Mouse (Mus musculus): ENCODE measurements at regions not wholly inside any gene's neighbourhood (a gene's known extent, or its start where the extent isn't known, plus 50 kb on each side); places are given as distances from the start of the nearest gene placed in this dataset.

DNA sequence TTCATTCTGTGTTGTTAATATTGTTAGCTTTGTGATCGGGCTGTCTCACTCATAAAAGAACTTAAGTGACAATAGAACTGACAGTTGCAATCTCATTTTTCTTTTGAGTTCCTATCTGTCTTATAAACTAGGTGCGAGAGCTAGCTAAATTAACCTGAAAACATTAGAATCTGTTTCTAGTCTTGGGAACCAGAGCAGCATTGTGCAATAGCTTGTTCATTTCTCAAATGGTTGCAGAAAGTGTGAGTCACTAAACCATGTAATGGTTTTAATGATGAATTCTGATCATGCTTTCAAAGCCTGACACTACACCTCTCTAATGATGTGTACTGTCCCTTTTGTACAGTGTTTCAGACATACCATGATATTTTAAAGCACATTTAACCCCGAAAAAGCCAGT, 360.8 kb upstream of the Klhl1 start:
- Histone ChIP-seq H3K27ac (no peak overlapping the region), H3K9ac (replicated peaks) (no peak overlapping the region), H3K27me3 (no peaks in the 10 kb centered on the region), H3K4me2 (no peak overlapping the region), H3K4me1 (replicated peaks) (no peaks in the 10 kb centered on the region), H3K9me3 (no peaks in the 10 kb centered on the region), H3K36me3 (no peaks in the 10 kb centered on the region), H3K4me3 (replicated peaks) (no peak overlapping the region)
- ATAC-seq (ENCODE audit: insufficient number of reproducible peaks, insufficient read depth, low FRiP score, low TSS enrichment, low read depth) = no peak
- WGBS = 83% methylated on average over 3 of the region's 3 CpGs

- H3K4me2 ChIP-seq = no peak overlapping the region
- H3K27ac ChIP-seq = no peak overlapping the region
- WGBS = 82% methylated on average over 4 of the region's 4 CpGs
- H3K4me1 ChIP-seq (replicated peaks) = no peaks in the 10 kb centered on the region
- no peaks in the 10 kb centered on the region for H3K36me3 ChIP-seq
- no peaks in the 10 kb centered on the region for H3K27me3 ChIP-seq
- H3K9ac ChIP-seq (replicated peaks) = no peak overlapping the region
- ATAC-seq (ENCODE audit: insufficient number of reproducible peaks, insufficient read depth, low FRiP score, low TSS enrichment, low read depth) = no peak
- no peak overlapping the region for H3K4me3 ChIP-seq (replicated peaks)
- H3K9me3 ChIP-seq = no peaks in the 10 kb centered on the region
Measured at GRCm38 (mm10) chr14:96871969-96872368, 353.1 kb upstream of the Klhl1 start.

GRCm38 (mm10) chr14:96838910-96839309, 320.0 kb upstream of the Klhl1 start:
- no peaks in the 10 kb centered on the region for H3K9me3 ChIP-seq
- no peak overlapping the region for H3K4me3 ChIP-seq (replicated peaks)
- H3K9ac ChIP-seq (replicated peaks) = no peak overlapping the region
- no peaks in the 10 kb centered on the region for H3K36me3 ChIP-seq
- H3K4me1 ChIP-seq (replicated peaks) = no peaks in the 10 kb centered on the region; the same call in 1 of the 2 replicates
- ATAC-seq (ENCODE audit: insufficient number of reproducible peaks, insufficient read depth, low FRiP score, low TSS enrichment, low read depth) = no peak
- WGBS = 82% methylated on average over 2 of the region's 2 CpGs
- H3K4me2 ChIP-seq = no peak overlapping the region
- no peaks in the 10 kb centered on the region for H3K27me3 ChIP-seq
- no peak overlapping the region for H3K27ac ChIP-seq

DNA sequence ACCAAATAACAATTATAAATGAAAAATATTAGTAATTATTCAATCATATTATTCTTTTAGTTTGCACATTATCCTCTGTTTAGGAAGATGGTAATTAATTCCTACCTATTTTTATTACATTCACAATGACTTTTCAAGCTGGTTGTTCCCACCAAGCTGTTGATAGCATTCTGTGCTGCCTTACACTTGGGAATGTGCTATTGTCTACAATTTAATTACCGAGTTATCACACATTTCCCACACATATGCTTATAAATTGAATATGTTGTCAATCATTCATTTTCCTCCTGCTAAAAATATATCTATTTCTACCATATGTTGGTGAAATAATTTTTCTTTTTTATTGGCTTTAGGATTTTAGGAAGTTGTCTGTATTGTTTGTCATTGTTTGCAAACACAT, 306.2 kb upstream of the Klhl1 start:
- Histone ChIP-seq H3K27me3 (no peaks in the 10 kb centered on the region), H3K4me2 (no peak overlapping the region), H3K9me3 (no peaks in the 10 kb centered on the region), H3K4me3 (replicated peaks) (no peak overlapping the region), H3K27ac (no peak overlapping the region), H3K9ac (replicated peaks) (no peak overlapping the region), H3K36me3 (no peaks in the 10 kb centered on the region), H3K4me1 (replicated peaks) (no peaks in the 10 kb centered on the region)
- no peak for ATAC-seq (ENCODE audit: insufficient number of reproducible peaks, insufficient read depth, low FRiP score, low TSS enrichment, low read depth)
- WGBS = 89% methylated on average over 1 of the region's 1 CpGs

- Histone ChIP-seq H3K4me1 (replicated peaks) (no peaks in the 10 kb centered on the region), H3K27ac (no peak overlapping the region), H3K4me3 (replicated peaks) (no peak overlapping the region), H3K9ac (replicated peaks) (no peak overlapping the region), H3K9me3 (no peaks in the 10 kb centered on the region), H3K27me3 (no peaks in the 10 kb centered on the region), H3K4me2 (no peak overlapping the region), H3K36me3 (no peaks in the 10 kb centered on the region)
- no peak for ATAC-seq (ENCODE audit: insufficient number of reproducible peaks, insufficient read depth, low FRiP score, low TSS enrichment, low read depth)
- 86% methylated on average over 2 of the region's 2 CpGs for WGBS
Measured at GRCm38 (mm10) chr14:96815665-96816064, 296.8 kb upstream of the Klhl1 start.

GRCm38 (mm10) chr14:96805284-96805683, 286.4 kb upstream of the Klhl1 start:
- Histone ChIP-seq H3K27me3 (no peaks in the 10 kb centered on the region), H3K9me3 (no peaks in the 10 kb centered on the region), H3K4me1 (replicated peaks) (no peaks in the 10 kb centered on the region), H3K4me2 (no peak overlapping the region), H3K27ac (no peak overlapping the region), H3K4me3 (replicated peaks) (no peak overlapping the region), H3K9ac (replicated peaks) (no peak overlapping the region), H3K36me3 (no peaks in the 10 kb centered on the region)
- no peak for ATAC-seq (ENCODE audit: insufficient number of reproducible peaks, insufficient read depth, low FRiP score, low TSS enrichment, low read depth)
- 80% methylated on average over 1 of the region's 1 CpGs for WGBS

DNA sequence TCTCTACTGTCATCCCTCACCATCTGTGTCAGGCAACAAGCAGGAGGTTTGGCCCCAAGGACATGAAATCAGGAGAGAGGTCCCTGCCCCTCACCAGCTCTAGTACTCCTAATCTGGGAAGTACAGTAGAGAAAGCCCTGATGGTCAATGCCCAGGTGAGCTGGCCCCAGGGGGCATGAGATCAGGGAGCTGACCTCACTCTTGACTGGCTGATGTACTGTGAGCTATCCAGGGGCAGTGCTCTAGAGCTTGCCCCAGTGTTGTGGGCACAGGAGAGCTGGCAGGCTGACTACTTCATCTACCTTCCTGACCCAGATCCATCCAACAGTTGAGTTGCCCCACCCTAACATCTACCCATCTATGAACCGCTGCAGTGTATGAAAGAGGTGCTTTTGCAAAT, 275.9 kb upstream of the Klhl1 start:
- Histone ChIP-seq H3K27ac (no peak overlapping the region), H3K27me3 (no peaks in the 10 kb centered on the region), H3K4me1 (replicated peaks) (no peaks in the 10 kb centered on the region), H3K4me3 (replicated peaks) (no peak overlapping the region), H3K9ac (replicated peaks) (no peak overlapping the region), H3K4me2 (no peak overlapping the region), H3K36me3 (no peaks in the 10 kb centered on the region), H3K9me3 (no peaks in the 10 kb centered on the region)
- no peak for ATAC-seq (ENCODE audit: insufficient number of reproducible peaks, insufficient read depth, low FRiP score, low TSS enrichment, low read depth)
- 75% methylated on average over 1 of the region's 1 CpGs for WGBS

DNA sequence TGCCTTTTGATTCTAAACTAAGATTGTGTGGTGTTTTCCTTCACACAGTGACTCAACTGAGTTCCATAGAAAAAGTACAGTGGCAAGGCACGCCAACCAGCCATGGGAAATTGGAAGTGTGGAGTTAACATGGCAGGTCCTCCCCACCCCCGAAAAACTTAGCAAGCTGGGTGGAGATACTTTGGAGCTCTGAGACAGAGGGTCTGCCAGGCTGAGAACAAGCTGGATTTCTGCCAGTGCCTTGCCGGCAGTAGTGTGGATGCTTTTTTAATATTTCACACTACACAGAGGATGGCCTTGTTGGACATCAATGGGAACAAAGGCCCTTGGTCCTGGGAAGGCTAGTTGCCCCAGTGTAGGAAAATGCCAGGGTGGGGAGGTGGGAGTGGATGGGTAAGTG, 269.0 kb upstream of the Klhl1 start:
- H3K4me2 ChIP-seq = no peak overlapping the region
- no peak overlapping the region for H3K4me3 ChIP-seq (replicated peaks)
- no peaks in the 10 kb centered on the region for H3K9me3 ChIP-seq
- H3K4me1 ChIP-seq (replicated peaks) = no peaks in the 10 kb centered on the region
- no peak for ATAC-seq (ENCODE audit: insufficient number of reproducible peaks, insufficient read depth, low FRiP score, low TSS enrichment, low read depth)
- H3K9ac ChIP-seq (replicated peaks) = no peak overlapping the region
- H3K27me3 ChIP-seq = no peaks in the 10 kb centered on the region
- 88% methylated on average over 3 of the region's 3 CpGs for WGBS
- H3K36me3 ChIP-seq = no peaks in the 10 kb centered on the region
- H3K27ac ChIP-seq = no peak overlapping the region

DNA sequence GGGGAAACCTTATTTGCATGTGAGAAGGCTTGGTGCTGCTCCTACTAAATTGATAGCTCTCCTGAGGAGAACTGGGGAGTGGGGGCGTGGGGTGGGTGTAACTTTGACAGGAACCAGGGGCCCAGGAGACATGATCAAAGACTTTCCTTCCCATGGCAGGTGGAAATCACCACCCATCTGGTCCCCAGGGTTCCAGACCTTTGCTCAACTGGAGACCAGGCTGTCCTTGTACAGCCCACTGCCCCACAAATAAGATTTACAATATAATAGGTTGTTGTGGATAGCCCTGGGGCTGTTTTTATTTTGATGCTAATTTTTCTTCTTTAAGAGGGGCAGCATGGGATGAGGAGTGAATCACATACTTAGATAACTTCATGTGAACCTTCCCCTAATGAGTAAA, 268.4 kb upstream of the Klhl1 start:
- H3K36me3 ChIP-seq = no peaks in the 10 kb centered on the region
- ATAC-seq (ENCODE audit: insufficient number of reproducible peaks, insufficient read depth, low FRiP score, low TSS enrichment, low read depth) = no peak
- no peaks in the 10 kb centered on the region for H3K4me1 ChIP-seq (replicated peaks)
- no peak overlapping the region for H3K4me3 ChIP-seq (replicated peaks)
- no peak overlapping the region for H3K4me2 ChIP-seq
- no peaks in the 10 kb centered on the region for H3K9me3 ChIP-seq
- H3K9ac ChIP-seq (replicated peaks) = no peak overlapping the region
- no peaks in the 10 kb centered on the region for H3K27me3 ChIP-seq
- WGBS = 28% methylated on average over 1 of the region's 1 CpGs
- H3K27ac ChIP-seq = no peak overlapping the region

- no peak overlapping the region for H3K9ac ChIP-seq (replicated peaks)
- 69% methylated on average over 1 of the region's 1 CpGs for WGBS
- no peak for ATAC-seq (ENCODE audit: insufficient number of reproducible peaks, insufficient read depth, low FRiP score, low TSS enrichment, low read depth)
Measured at GRCm38 (mm10) chr14:96775801-96776200, 256.9 kb upstream of the Klhl1 start.

DNA sequence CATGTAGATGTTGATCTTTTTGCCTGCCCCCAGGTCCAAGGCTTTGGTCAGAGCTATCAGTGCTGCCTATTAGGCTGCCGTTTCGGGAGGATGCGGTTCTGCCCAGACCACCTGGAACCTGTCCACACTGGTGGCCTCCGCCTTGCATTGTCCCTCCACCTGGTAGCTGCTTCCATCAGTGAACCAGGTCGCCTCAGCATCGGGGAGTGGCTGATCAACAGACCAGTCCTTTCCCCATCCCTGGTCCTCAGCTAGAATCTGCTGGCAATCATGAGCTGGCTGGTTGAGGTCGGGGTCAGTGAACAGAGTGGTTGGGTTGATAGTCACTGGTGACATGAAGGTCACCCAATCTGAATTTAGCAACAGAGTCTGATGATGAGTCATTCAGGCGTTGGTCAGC, 241.7 kb upstream of the Klhl1 start:
- no peak for ATAC-seq (ENCODE audit: insufficient number of reproducible peaks, insufficient read depth, low FRiP score, low TSS enrichment, low read depth)
- no peaks in the 10 kb centered on the region for H3K9me3 ChIP-seq

More at GRCm38 (mm10) chr14:96775801-96776200, 256.9 kb upstream of the Klhl1 start:
- no peak overlapping the region for H3K4me3 ChIP-seq (replicated peaks)
- no peaks in the 10 kb centered on the region for H3K9me3 ChIP-seq
- H3K27me3 ChIP-seq = no peaks in the 10 kb centered on the region
- H3K36me3 ChIP-seq = no peaks in the 10 kb centered on the region
- no peaks in the 10 kb centered on the region for H3K4me1 ChIP-seq (replicated peaks)
- H3K27ac ChIP-seq = no peak overlapping the region
- H3K4me2 ChIP-seq = no peak overlapping the region

GRCm38 (mm10) chr14:96733211-96733610, 214.3 kb upstream of the Klhl1 start:
- no peak overlapping the region for H3K9ac ChIP-seq (replicated peaks)
- 85% methylated on average over 4 of the region's 4 CpGs for WGBS
- H3K4me1 ChIP-seq (replicated peaks) = no peaks in the 10 kb centered on the region
- H3K4me2 ChIP-seq = no peak overlapping the region
- no peak for ATAC-seq (ENCODE audit: insufficient number of reproducible peaks, insufficient read depth, low FRiP score, low TSS enrichment, low read depth)
- H3K4me3 ChIP-seq (replicated peaks) = no peak overlapping the region
- no peaks in the 10 kb centered on the region for H3K27me3 ChIP-seq
- no peaks in the 10 kb centered on the region for H3K36me3 ChIP-seq
- H3K27ac ChIP-seq = no peak overlapping the region
- H3K9me3 ChIP-seq = no peaks in the 10 kb centered on the region

More for the DNA sequence above, 241.7 kb upstream of the Klhl1 start:
- no peak overlapping the region for H3K27ac ChIP-seq
- no peaks in the 10 kb centered on the region for H3K27me3 ChIP-seq
- no peaks in the 10 kb centered on the region for H3K36me3 ChIP-seq
- no peak overlapping the region for H3K4me2 ChIP-seq
- no peak overlapping the region for H3K4me3 ChIP-seq (replicated peaks)
- no peaks in the 10 kb centered on the region for H3K4me1 ChIP-seq (replicated peaks)
- H3K9ac ChIP-seq (replicated peaks) = no peak overlapping the region
- 93% methylated on average over 8 of the region's 8 CpGs for WGBS
